Mouse (Mus musculus) neural tube, embryonic 12.5 days (tissue): Measurements from ENCODE around the gene Pip4k2c. TPM values are rescaled to one million over a fixed set of nuclear protein-coding genes. Genes with fewer than 3 reads are reported as not detected.

Experiments
- ATAC-seq: fragments of 200-750 bp; cut with Nextera tagmentation; 2 replicates; pipeline ENCODE4 v1.8.0; 2017; ENCODE audit warnings: low read depth, mild to moderate bottlenecking, moderate TSS enrichment, moderate library complexity; ENCODE audit not compliant: low FRiP score
- H3K27ac ChIP-seq: fragments of 300-500 bp; sonication (generic); 2 replicates; pipeline ENCODE4 v1.5.1; 2016
- H3K27me3 ChIP-seq: fragments of 300-500 bp; sonication (generic); replicated peaks from 2 replicates; pipeline ENCODE4 v1.6.1; 2016; ENCODE audit warnings: mild to moderate bottlenecking
- H3K36me3 ChIP-seq: fragments of 300-500 bp; sonication (generic); 2 replicates; pipeline ENCODE4 v1.6.1; 2016; ENCODE audit warnings: mild to moderate bottlenecking
- H3K4me1 ChIP-seq: fragments of 300-500 bp; sonication (generic); 2 replicates; pipeline ENCODE4 v1.6.1; 2016
- H3K4me2 ChIP-seq: fragments of 300-500 bp; sonication (generic); replicated peaks from 2 replicates; pipeline ENCODE4 v1.6.1; 2016; ENCODE audit warnings: mild to moderate bottlenecking
- H3K4me3 ChIP-seq: fragments of 300-500 bp; sonication (generic); 2 replicates; pipeline ENCODE4 v1.5.1; 2016
- H3K9ac ChIP-seq: fragments of 300-500 bp; sonication (generic); 2 replicates; pipeline ENCODE4 v1.6.1; 2016; ENCODE audit warnings: mild to moderate bottlenecking
- H3K9me3 ChIP-seq: fragments of 300-500 bp; sonication (generic); 2 replicates; pipeline ENCODE4 v1.6.1; 2016; ENCODE audit warnings: mild to moderate bottlenecking
- WGBS: fragments of 180-500 bp; shearing (Covaris S2); methylation state at CpG from one replicate; pipeline ENCODE4 v1.1.7; 2016; 5-methylcytosine and 5-hydroxymethylcytosine counted together
- polyA plus RNA-seq: library from polyadenylated mRNA; unstranded; fragments of >200 nt; fragmentation: Nextera tagmentation; extraction: Ambion mirVana; gene quantifications from 2 replicates; pipeline ENCODE4 v1.2.1, GENCODE M21; 2016

The Pip4k2c gene
- polyA plus RNA-seq, result 22.0 and 22.4 TPM in 2 replicates

DNA sequence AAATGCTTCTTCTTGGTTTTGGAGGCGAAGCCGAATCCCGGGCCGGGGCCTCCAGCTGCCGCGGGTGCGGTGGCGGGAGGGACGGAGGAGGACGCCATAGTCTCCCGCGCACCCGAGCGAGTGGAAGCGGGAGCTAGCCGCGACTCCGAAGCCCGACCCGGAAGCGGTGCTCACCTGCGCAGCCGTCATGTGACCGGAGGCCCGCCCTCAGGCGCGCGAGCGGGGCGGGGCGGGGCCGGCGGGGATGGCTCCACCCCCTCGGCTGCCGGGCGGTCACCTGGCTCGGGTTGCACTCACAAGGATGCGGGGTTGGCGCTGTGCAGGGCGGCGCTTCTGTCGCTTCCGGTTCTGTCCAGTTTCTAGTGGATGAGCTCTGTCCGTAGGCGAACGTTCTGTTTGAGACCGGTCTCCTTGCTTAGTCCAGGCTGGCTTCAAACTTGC, at the start of gene Pip4k2c:
Gene Pip4k2c (minus strand): TSS at position 172 of the 441 bp plus-strand sequence.
- Histone ChIP-seq H3K4me1 (peaks cover 10% of the 10 kb centered on the region), H3K9me3 (no peaks in the 10 kb centered on the region), H3K27me3 (no peaks in the 10 kb centered on the region), H3K4me3 (peak within 1 kb of the TSS; percentile 86), H3K4me2 (peak within 1 kb of the TSS; percentile 79), H3K36me3 (peaks cover 19% of the 10 kb centered on the region), H3K27ac (no peak within 1 kb of the TSS), H3K9ac (peak within 1 kb of the TSS; percentile 72)
- ATAC-seq, result peak; percentile 97
- WGBS, result under 1% methylated on average over 47 of the region's 47 CpGs

DNA sequence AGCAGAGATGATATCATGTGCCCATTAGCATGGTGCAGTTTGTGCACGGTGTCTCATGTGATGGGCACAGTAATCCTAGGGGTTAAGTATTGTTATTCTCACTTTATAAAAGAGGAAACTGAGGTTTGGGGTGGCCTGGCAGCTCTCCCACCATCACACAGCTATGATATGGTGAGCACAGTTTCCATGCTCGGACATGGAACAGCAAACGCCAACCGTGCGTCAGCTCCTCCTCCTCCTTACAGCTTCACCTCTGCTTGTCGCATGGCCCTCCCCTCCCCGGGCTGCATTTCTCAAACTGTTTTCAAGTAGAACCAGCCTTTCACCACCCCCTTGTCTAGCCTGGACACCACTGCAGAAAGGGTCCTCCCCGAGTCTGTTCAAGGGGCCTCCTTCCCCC, 47.1 kb upstream of the Pip4k2c start:
- Histone ChIP-seq H3K9ac (no peak overlapping the region), H3K27me3 (no peaks in the 10 kb centered on the region), H3K36me3 (no peaks in the 10 kb centered on the region; the same call in 1 of the 2 replicates), H3K9me3 (no peaks in the 10 kb centered on the region), H3K4me1 (peaks cover 32% of the 10 kb centered on the region), H3K4me3 (no peak overlapping the region), H3K27ac (no peak overlapping the region), H3K4me2 (peak overlapping the region; percentile 75; the same call in 1 of the 2 replicates)
- no peak for ATAC-seq
- WGBS, result 82% methylated on average over 8 of the region's 8 CpGs

DNA sequence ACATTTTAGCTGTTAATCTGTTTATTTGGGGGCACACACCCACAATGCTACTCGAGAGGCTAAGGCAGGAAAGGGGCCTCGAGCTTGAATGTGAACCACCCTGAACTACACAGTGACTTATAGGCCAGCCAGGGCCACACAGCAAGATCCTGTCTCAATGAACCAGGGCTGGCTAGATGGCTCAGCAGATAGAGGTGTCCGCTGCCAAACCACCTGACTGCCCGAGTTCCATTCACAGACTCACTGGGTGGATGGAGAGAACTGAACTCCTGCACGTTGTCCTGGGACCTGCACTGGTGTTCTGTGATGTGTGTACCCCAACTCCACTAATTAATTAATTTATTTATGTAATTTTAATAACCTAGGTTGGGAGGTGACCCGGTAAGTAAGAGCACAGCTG, 46.4 kb upstream of the Pip4k2c start:
- Histone ChIP-seq H3K4me3 (no peak overlapping the region), H3K27me3 (no peaks in the 10 kb centered on the region), H3K4me2 (no peak overlapping the region), H3K36me3 (no peaks in the 10 kb centered on the region; the same call in 1 of the 2 replicates), H3K4me1 (peaks cover 27% of the 10 kb centered on the region), H3K27ac (no peak overlapping the region), H3K9ac (no peak overlapping the region), H3K9me3 (no peaks in the 10 kb centered on the region)
- 81% methylated on average over 6 of the region's 6 CpGs for WGBS
- ATAC-seq, result no peak

DNA sequence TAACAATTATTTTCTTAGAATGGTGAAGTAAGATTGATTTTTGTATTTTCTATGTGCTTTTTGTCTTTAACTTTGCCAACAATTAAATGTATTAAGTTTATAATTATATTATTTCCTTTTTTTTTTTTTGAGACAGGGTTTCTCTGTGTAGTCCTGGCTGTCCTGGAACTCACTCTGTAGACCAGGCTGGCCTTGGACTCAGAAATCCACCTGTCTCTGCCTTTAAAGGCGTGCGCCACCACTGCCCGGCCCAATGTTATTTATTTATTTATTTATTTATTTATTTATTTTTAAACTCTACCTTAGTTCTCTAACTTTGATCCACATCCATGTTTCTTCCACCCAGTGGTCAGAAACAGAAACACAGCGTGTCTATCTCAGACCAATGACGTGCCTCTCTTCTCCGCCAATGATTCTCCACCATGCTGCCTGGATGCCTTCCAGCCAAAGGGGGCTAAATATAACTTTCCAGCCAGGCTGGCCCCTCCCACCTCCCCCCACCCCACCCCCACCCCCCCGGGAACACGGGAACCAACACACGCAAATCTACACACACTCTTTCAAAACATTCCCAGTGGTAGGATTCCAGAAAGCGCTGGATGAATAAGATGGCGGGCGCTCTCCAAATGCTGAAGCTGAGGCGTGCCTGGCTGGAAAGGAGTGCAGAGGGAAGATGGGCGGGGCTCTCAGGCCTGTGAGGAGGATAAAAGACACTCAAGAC, 44.4 kb upstream of the Pip4k2c start:
- peaks cover 22% of the 10 kb centered on the region for H3K4me1 ChIP-seq
- no peaks in the 10 kb centered on the region for H3K27me3 ChIP-seq
- H3K4me2 ChIP-seq, result peak overlapping the region; percentile 48
- no peaks in the 10 kb centered on the region; the same call in 1 of the 2 replicates for H3K36me3 ChIP-seq
- 26% methylated on average over 14 of the region's 14 CpGs for WGBS
- no peak overlapping the region for H3K4me3 ChIP-seq
- no peaks in the 10 kb centered on the region for H3K9me3 ChIP-seq
- no peak overlapping the region for H3K27ac ChIP-seq
- ATAC-seq, result 0 out of 2 replicates have a peak, but pooled peaks have one; percentile 38
- H3K9ac ChIP-seq, result no peak overlapping the region

DNA sequence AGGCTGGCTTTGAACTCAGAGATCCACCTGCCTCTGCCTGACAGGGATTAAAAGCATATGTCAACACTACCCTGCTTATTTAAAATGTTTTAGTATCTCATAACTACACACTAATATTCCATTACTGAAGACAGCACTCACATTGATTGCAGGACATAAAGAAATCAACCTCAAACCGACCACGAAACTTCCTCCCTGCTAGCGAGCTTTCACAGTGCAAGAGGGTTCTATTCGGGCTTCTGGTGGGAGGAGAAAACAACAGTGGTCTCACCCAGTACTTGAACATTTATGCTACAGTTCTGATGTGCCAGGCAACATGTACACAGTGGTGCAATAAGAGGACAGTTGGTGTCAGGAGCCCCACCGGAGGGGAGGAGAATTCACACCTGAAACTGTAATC, 39.4 kb upstream of the Pip4k2c start:
- ATAC-seq, result no peak
- Histone ChIP-seq H3K4me3 (no peak overlapping the region), H3K36me3 (peaks cover 21% of the 10 kb centered on the region; the same call in 1 of the 2 replicates), H3K27ac (no peak overlapping the region), H3K27me3 (no peaks in the 10 kb centered on the region), H3K9ac (no peak overlapping the region), H3K4me2 (no peak overlapping the region), H3K4me1 (no peaks in the 10 kb centered on the region), H3K9me3 (no peaks in the 10 kb centered on the region)
- 90% methylated on average over 5 of the region's 5 CpGs for WGBS

DNA sequence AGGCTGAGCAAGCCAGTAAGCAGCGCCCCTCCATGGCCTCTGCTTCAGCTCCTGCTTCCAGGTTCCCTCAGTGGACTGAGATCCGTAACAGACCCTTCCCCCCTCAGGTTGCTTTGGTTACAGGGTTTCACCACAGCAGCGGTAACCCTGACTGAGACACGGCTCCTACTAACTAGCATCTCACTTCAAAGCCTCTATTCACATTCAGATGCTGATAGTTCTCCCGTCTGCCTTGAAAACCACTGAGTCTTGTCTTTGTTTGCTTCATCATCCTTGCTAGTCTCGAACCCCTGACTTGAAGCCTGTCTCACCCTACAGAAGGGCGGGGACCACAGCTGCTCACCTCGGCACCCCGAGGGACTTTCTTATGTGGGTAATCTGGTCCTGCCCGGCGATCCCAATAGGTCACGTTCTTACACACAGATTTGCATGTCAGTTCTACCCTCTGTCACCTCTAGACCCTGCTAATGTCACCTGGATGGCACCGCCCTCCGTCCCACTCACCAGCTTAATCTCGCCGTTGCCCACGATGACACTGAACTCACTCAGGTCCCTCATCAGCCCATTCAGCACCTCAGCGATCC, 26.9 kb upstream of the Pip4k2c start:
- H3K9me3 ChIP-seq, result no peaks in the 10 kb centered on the region
- ATAC-seq, result no peak
- no peaks in the 10 kb centered on the region for H3K27me3 ChIP-seq
- H3K4me1 ChIP-seq, result no peaks in the 10 kb centered on the region
- no peak overlapping the region for H3K4me3 ChIP-seq
- no peak overlapping the region for H3K4me2 ChIP-seq
- H3K27ac ChIP-seq, result no peak overlapping the region
- H3K36me3 ChIP-seq, result peaks cover 75% of the 10 kb centered on the region
- WGBS, result 67% methylated on average over 18 of the region's 18 CpGs
- no peak overlapping the region for H3K9ac ChIP-seq

DNA sequence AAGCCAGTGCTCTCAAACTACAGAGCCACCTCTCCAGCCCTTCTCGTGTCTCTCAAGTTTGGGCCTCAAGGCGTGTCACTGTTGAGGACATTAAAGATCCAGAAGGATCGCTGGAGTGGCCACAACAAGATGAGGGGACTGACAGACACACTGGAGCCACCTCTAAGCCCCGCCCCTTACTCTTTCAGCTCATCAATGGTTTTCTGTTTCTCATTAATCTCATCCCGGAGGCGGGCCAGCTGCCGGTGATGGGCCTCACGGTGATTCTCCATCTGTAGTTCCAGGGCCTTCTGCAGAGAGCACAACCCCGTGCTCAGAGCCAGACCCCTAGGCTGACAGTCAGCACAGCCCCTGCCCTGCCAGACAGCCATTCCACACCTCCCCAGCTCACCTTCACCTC, 25.2 kb upstream of the Pip4k2c start:
- Histone ChIP-seq H3K9me3 (no peaks in the 10 kb centered on the region), H3K4me2 (no peak overlapping the region), H3K4me1 (no peaks in the 10 kb centered on the region), H3K27me3 (no peaks in the 10 kb centered on the region), H3K9ac (no peak overlapping the region), H3K36me3 (peaks cover 63% of the 10 kb centered on the region), H3K27ac (no peak overlapping the region), H3K4me3 (no peak overlapping the region)
- 50% methylated on average over 9 of the region's 9 CpGs for WGBS
- ATAC-seq, result peak; percentile 17; the same call in 1 of the 2 replicates

DNA sequence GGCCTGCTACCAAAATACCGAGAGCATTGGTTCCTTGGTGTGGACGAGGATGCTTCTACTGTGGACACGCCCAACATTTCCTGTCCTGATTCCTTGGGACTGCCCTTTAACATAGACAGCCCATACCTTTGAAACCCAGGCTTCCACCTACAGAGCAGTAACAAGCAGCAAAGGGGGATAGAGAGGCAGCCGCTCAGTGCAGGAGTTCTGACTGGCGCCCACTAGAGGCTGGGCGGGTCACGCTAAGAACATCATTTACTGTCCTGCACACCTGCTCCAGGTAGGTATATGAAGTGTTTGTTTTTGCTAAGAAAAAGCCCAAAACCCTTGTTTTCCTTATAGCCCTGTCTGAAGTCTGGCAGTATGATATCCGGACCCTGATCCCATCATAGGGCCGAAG, 21.8 kb upstream of the Pip4k2c start:
- Histone ChIP-seq H3K4me3 (no peak overlapping the region), H3K9ac (no peak overlapping the region), H3K27me3 (no peaks in the 10 kb centered on the region), H3K4me2 (no peak overlapping the region), H3K9me3 (no peaks in the 10 kb centered on the region), H3K4me1 (no peaks in the 10 kb centered on the region), H3K27ac (no peak overlapping the region), H3K36me3 (peaks cover 67% of the 10 kb centered on the region)
- 83% methylated on average over 9 of the region's 9 CpGs for WGBS
- no peak for ATAC-seq

DNA sequence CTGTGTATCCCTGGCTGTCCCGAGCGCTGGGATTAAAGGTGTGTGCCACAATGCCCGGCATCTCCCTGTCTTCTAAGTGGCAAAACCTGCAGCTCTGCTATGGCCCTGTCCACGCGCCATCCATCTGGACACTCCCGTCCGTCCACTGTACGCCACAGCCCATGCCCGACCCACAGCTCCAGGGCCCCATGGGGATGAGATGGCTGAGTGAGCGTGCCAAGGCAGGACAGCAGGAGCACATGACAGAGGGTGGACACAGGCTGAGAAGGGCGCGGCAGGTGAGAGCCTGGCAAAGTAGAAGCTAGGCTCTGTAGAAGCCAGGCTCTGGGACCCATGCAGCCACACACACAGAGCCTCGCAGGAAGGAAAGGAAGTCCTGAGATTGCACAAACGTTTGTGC, 20.4 kb upstream of the Pip4k2c start:
- no peaks in the 10 kb centered on the region for H3K4me1 ChIP-seq
- H3K27ac ChIP-seq, result no peak overlapping the region
- H3K9me3 ChIP-seq, result no peaks in the 10 kb centered on the region
- no peak overlapping the region for H3K4me2 ChIP-seq
- H3K9ac ChIP-seq, result no peak overlapping the region
- ATAC-seq, result no peak
- H3K36me3 ChIP-seq, result peaks cover 64% of the 10 kb centered on the region
- H3K4me3 ChIP-seq, result no peak overlapping the region
- 87% methylated on average over 14 of the region's 14 CpGs for WGBS
- H3K27me3 ChIP-seq, result peaks cover 9% of the 10 kb centered on the region; the same call in 1 of the 2 replicates

DNA sequence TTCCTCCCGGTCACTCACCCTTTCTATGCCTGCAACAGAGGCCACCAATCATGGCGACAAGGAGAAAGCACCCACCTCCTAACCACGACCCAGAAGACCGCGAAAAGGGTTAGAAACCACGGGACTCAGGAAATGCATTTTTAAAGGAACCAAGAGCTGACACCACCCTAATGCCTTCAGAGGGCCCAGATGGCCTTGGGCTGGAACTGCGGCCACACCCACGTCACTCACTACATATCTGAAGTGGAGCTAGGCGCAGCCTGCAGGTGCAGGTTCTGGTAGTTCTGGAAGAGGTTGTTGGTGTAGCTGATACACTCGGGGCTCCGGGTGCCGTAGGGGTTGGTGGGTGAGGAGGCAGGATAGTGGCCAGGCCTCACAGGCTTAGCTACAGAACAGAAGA, 19.3 kb upstream of the Pip4k2c start:
- H3K27me3 ChIP-seq, result peaks cover 9% of the 10 kb centered on the region; the same call in 1 of the 2 replicates
- 0 out of 2 replicates have a peak, but pooled peaks cover 3% of the 10 kb centered on the region for H3K4me1 ChIP-seq
- WGBS, result 86% methylated on average over 12 of the region's 12 CpGs
- no peak overlapping the region for H3K9ac ChIP-seq
- H3K4me2 ChIP-seq, result no peak overlapping the region
- no peak for ATAC-seq
- peaks cover 55% of the 10 kb centered on the region for H3K36me3 ChIP-seq
- no peak overlapping the region for H3K4me3 ChIP-seq
- H3K27ac ChIP-seq, result no peak overlapping the region
- no peaks in the 10 kb centered on the region for H3K9me3 ChIP-seq

DNA sequence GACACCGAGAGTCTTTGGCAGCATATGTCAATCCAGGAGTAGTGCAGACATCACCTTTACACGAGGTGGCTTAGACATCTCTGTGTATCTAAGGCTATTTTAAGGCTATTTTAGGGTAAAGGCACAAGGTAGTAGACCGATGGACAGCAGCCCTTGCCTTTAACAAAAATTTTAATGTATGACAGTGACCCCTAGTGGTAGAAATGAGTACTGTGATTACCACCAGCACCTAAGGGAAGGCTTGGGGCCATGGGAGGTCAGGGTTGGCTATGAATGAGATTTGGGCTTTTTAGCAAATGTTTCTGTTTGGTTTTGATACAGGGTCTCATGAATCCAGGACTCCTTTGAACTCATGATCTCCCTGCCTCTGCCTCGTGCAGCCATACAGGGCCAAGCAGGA, 17.5 kb upstream of the Pip4k2c start:
- Histone ChIP-seq H3K36me3 (peaks cover 49% of the 10 kb centered on the region), H3K9me3 (no peaks in the 10 kb centered on the region), H3K27me3 (peaks cover 9% of the 10 kb centered on the region; the same call in 1 of the 2 replicates), H3K4me1 (0 out of 2 replicates have a peak, but pooled peaks cover 6% of the 10 kb centered on the region), H3K9ac (no peak overlapping the region), H3K4me3 (no peak overlapping the region), H3K4me2 (no peak overlapping the region), H3K27ac (no peak overlapping the region)
- 21% methylated on average over 4 of the region's 4 CpGs for WGBS
- ATAC-seq, result 0 out of 2 replicates have a peak, but pooled peaks have one; percentile 41

DNA sequence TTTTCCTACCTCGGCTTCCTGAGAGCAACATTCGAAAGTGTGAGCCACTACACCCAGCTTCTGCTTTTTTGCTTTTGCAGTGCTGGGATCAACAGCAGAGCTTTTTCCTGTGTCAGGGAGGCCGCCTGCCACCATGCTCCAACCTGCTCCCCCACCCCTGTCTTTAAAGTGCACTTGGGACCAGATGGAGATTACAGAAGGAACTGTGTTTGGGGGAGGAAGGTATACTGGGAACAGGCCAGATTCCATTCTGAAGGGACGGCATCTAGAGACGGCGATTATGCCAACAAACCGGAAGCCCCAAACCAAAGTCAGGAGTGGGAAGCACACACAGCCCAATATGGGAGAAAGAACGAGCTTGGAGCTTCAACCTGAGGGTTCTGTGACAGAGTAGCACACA, 15.8 kb upstream of the Pip4k2c start:
- ATAC-seq, result no peak
- peaks cover 9% of the 10 kb centered on the region; the same call in 1 of the 2 replicates for H3K27me3 ChIP-seq
- H3K4me3 ChIP-seq, result no peak overlapping the region
- no peak overlapping the region for H3K9ac ChIP-seq
- H3K9me3 ChIP-seq, result no peaks in the 10 kb centered on the region
- 0 out of 2 replicates have a peak, but pooled peaks cover 6% of the 10 kb centered on the region for H3K4me1 ChIP-seq
- peaks cover 40% of the 10 kb centered on the region for H3K36me3 ChIP-seq
- H3K4me2 ChIP-seq, result no peak overlapping the region
- whole genome bisulfite sequencing, result 84% methylated on average over 8 of the region's 8 CpGs
- no peak overlapping the region for H3K27ac ChIP-seq
